Mouse (Mus musculus): Measurements from ENCODE around the gene Tstd2. TPM values are rescaled to one million over a fixed set of nuclear protein-coding genes. Genes with fewer than 3 reads are reported as not detected.

Tstd2 gene
- polyA plus RNA-seq (2012; rRNA removed; ENCODE audit: low replicate concordance): 19.3 and 23.6 TPM in 2 replicates

DNA sequence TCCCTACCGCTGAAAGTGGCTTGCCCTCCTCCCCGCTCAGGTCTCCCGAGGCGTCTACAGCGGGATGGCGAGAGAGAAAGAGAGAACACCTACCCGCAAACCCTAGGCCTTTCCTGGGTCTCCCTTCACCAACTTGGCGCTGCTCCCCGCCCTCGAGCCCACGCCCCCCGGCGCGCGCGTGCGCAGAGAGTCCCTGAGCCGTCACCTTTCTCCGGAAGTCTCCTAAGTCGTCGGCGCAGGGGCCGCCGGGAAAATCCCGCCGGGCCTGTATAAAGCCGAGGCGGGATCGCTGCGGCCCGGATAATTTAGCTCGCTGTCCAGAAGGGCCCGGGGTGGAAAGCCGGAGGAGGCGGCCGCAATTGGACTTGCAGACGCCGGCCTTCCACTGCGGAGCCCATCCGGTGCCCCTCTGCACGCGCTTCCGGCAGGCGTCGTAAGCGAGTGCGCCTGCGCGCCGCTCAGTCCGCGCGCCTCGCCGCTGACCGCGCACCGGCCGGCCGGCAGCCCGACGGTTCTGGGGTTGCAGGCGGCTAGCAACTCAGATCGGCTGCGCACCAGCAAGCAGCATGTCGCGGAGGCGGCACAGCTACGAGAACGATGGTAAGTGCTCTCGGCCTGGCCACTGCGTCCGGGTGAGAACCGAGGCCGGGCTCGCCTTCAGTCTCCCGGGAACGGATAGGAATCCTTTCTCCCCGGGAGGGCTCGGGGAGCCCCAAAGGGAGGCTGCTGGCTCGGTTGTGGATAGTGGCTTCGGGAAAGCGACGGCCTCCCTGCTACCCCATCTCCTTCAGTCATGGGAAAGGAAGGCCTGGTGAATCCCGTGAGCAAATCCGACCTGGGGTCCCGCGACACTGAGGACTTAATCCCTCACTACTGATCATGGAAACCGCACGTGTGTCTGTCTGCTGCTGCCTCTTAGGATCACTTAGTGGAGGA lies at the start of gene Tstd2, which contains the start of gene Ncbp1:
Gene Tstd2 (minus strand): TSS at position 408 of the 936 bp plus-strand sequence.
Gene Ncbp1 (plus strand): TSS at position 327 of the 936 bp plus-strand sequence.

Other genes with a start within 250 kb of the Tstd2 start
- not detected in 2 replicates for gene Ccdc180, start 248.4 kb downstream of the Tstd2 start, polyA plus RNA-seq (2012; rRNA removed; ENCODE audit: low replicate concordance)
- 19.0 and 30.4 TPM in 2 replicates for gene Tdrd7, start 173.4 kb downstream of the Tstd2 start, polyA plus RNA-seq (2012; rRNA removed; ENCODE audit: low replicate concordance)
- gene Tmod1, start 99.8 kb downstream of the Tstd2 start, polyA plus RNA-seq (2012; rRNA removed; ENCODE audit: low replicate concordance): 2.5 and 3.5 TPM in 2 replicates
- gene Ncbp1, start 81 bp downstream of the Tstd2 start, polyA plus RNA-seq (2012; rRNA removed; ENCODE audit: low replicate concordance): 30.6 and 35.1 TPM in 2 replicates
- gene Xpa, start 57.6 kb upstream of the Tstd2 start, polyA plus RNA-seq (2012; rRNA removed; ENCODE audit: low replicate concordance): 13.6 and 30.2 TPM in 2 replicates
- gene Foxe1, start 204.9 kb upstream of the Tstd2 start, polyA plus RNA-seq (2012; rRNA removed; ENCODE audit: low replicate concordance): not detected in 2 replicates

Measured in subcutaneous adipose tissue, adult 2 months (tissue).